Mouse (Mus musculus) olfactory bulb, adult 2 months (tissue): ENCODE data around the gene Rfc5. TPM values are rescaled to one million over a fixed set of nuclear protein-coding genes. Genes with fewer than 3 reads are reported as not detected.
"Not testable (repeated sequence)": the region's sequence is repeated elsewhere in the genome, so short reads cannot be mapped to it uniquely, and the experiment has no call there.

Experiments
- H3K27ac ChIP-seq: fragments of 200-500 bp; 2 replicates; pipeline ENCODE4 v1.5.1; 2012; ENCODE audit warnings: low read depth, low read length; ENCODE audit not compliant: insufficient read depth
- H3K4me1 ChIP-seq: fragments of 200-500 bp; 2 replicates; pipeline ENCODE4 v1.6.1; 2012; ENCODE audit warnings: low read length; ENCODE audit not compliant: control insufficient read depth, insufficient read depth
- H3K4me3 ChIP-seq: fragments of 200-500 bp; 2 replicates; pipeline ENCODE4 v1.5.1; 2012; ENCODE audit warnings: mild to moderate bottlenecking, low read depth, low read length, moderate library complexity; ENCODE audit not compliant: insufficient read depth
- CTCF ChIP-seq: fragments of 200-500 bp; IDR thresholded peaks from 2 replicates; pipeline ENCODE4 v1.5.1; 2012; ENCODE audit warnings: low read depth, mild to moderate bottlenecking, low read length, moderate library complexity; ENCODE audit not compliant: insufficient read depth
- POLR2A ChIP-seq: fragments of 200-500 bp; IDR thresholded peaks from 2 replicates; pipeline ENCODE4 v1.6.1; 2012; ENCODE audit warnings: mild to moderate bottlenecking, low read depth, low read length, moderate library complexity; ENCODE audit not compliant: insufficient read depth
- WGBS: fragments of 180-500 bp; shearing (Covaris S2); methylation state at CpG from one replicate; pipeline ENCODE4 v1.1.7; 2018; 5-methylcytosine and 5-hydroxymethylcytosine counted together
- polyA plus RNA-seq: library from polyadenylated mRNA; stranded (reverse); fragments of >200 nt; gene quantifications from 2 replicates; pipeline ENCODE4 v1.2.4, GENCODE M21; 2012; ENCODE audit warnings: low replicate concordance; ENCODE audit not compliant: missing spikeins, insufficient read depth, insufficient read length

Gene Rfc5
- polyA plus RNA-seq, 1 experiment, result not detected

DNA sequence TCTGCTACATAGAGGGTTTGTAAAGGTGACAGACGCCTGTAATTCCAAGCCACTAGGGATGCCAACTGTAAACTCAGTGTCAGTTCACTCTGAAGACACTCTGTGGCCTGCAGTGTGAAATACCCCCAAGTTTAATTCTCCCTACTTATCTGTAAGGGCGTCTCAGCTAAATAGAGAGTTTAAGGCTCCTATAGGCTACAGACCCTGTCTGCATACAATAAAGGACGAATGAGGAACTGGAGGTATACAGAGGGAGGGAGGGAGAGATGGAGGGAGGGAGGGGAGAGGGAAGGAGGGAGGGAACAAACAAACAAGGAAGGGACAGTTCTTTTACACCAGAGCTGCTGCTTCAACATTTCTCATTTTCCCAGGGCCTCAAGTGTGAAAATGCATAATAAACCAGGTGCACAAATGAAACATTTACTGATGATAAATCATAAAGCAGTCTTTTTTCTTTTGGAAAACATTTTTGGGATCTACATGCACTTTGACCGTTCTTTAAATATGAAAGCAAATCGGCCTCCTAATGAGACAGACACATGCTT, 43.3 kb downstream of the Rfc5 start:
- Histone ChIP-seq H3K27ac (no peak overlapping the region), H3K4me1 (0 out of 2 replicates have a peak, but pooled peaks cover 6% of the 10 kb centered on the region), H3K4me3 (no peak overlapping the region)
- WGBS, result 86% methylated on average over 5 of the region's 5 CpGs
- no peak for TF ChIP-seq CTCF
- no peak for TF ChIP-seq POLR2A

DNA sequence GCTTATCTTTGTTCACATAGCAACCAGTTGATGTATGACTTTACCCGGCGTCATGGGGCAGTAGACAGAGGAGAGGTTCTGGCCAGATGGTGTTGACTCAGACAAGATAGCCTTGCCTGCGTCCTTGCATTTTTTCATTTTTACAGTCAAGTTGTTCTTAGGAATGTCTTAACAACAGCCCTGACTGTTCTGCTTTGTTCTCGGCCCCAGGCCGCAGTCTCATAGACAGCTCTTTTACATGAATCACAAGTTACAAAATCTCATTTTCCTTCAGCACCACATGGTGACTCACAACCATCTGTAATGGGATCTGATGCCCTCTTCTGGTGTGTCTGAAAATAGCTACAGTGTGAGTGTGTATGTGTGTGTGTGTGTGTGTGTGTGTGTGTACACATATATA, 44.4 kb downstream of the Rfc5 start:
- not testable (repeated sequence) for H3K4me1 ChIP-seq, H3K4me3 ChIP-seq, H3K27ac ChIP-seq
- 77% methylated on average over 5 of the region's 5 CpGs for WGBS

DNA sequence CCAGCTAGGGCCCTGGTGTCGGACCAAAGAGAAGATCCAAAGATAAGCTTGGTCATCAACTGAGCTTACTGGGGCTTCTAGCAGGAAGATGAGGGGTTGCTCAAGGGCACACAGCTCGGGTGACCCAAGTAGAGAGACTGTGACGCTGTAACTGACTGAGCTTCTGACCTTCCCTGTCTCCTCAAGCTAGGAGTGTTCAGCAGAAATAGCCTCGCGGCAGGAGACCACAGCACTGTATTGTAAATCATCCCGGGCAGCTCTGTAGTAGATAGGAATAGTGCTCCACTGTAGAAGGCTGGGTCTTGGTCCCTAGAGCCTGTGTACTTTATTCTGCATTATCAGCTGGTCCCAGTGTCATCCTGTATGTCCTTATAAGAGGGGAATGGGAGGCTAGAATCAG, 47.0 kb downstream of the Rfc5 start:
- TF ChIP-seq CTCF, result no peak
- TF ChIP-seq POLR2A, result no peak
- no peak overlapping the region for H3K4me3 ChIP-seq
- 89% methylated on average over 6 of the region's 6 CpGs for WGBS
- H3K27ac ChIP-seq, result no peak overlapping the region
- 0 out of 2 replicates have a peak, but pooled peaks cover 3% of the 10 kb centered on the region for H3K4me1 ChIP-seq

DNA sequence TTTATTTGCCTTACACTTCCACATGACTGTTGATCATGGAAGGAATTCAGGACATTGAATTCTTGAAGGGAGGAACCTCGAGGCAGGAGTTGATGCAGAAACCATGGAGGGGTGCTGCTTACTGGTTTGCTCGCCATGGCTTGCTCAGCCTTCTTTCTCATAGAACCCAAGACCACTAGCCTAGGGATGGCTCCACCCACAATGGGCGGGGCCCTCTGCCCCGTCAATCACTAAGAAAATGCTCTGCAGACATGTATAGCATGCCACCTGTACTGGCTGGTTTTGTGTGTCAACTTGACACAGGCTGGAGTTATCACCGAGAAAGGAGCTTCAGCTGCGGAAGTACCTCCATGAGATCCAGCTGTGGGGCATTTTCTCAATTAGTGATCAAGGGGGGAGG, 48.8 kb downstream of the Rfc5 start:
- H3K4me3 ChIP-seq, result no peak overlapping the region
- TF ChIP-seq CTCF (no peak), POLR2A (no peak)
- WGBS, result 83% methylated on average over 6 of the region's 6 CpGs
- H3K4me1 ChIP-seq, result 0 out of 2 replicates have a peak, but pooled peaks cover 3% of the 10 kb centered on the region
- no peak overlapping the region for H3K27ac ChIP-seq

DNA sequence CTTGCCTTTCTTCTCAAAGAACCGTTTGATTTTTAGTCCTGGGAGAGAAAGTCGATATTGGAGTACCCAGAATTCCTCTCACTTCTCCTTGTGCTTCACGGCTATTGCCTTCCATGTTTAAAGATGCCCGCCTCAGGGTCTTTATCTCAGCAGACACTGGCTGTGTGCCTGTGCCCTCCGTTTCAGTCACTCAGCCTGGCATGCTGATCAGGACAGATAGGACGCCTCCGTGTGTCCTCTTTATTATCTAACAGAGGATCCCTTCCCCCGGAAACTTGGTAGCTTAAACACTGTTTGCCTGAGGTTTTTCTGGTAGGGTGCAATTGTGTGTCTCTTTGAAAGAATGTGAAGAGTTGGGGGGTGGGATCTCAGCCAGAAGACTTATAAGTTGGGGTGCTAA, 50.3 kb downstream of the Rfc5 start:
- 0 out of 2 replicates have a peak, but pooled peaks cover 3% of the 10 kb centered on the region for H3K4me1 ChIP-seq
- no peak overlapping the region for H3K27ac ChIP-seq
- TF ChIP-seq CTCF (no peak), POLR2A (no peak)
- 66% methylated on average over 8 of the region's 8 CpGs for WGBS
- no peak overlapping the region for H3K4me3 ChIP-seq

DNA sequence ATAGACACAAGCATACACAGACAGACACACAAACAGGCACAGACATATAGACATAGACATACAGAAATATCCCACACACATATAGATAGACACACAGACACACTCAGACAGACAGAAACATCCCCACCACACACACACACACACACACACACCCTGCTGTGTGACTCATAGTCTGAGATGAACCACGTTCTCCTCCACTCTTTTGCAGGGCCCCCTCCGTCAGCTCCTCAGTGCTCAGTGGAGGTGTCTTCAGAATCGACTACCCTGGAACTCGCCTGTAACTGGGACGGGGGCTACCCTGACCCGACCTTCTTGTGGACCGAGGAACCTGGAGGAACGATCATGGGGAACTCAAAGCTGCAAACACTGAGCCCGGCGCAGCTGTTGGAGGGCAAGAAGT, 50.8 kb downstream of the Rfc5 start:
- H3K4me1 ChIP-seq, result 0 out of 2 replicates have a peak, but pooled peaks cover 3% of the 10 kb centered on the region
- H3K4me3 ChIP-seq, result no peak overlapping the region
- no peak for TF ChIP-seq CTCF
- TF ChIP-seq POLR2A, result no peak
- WGBS, result 80% methylated on average over 10 of the region's 10 CpGs
- H3K27ac ChIP-seq, result no peak overlapping the region

DNA sequence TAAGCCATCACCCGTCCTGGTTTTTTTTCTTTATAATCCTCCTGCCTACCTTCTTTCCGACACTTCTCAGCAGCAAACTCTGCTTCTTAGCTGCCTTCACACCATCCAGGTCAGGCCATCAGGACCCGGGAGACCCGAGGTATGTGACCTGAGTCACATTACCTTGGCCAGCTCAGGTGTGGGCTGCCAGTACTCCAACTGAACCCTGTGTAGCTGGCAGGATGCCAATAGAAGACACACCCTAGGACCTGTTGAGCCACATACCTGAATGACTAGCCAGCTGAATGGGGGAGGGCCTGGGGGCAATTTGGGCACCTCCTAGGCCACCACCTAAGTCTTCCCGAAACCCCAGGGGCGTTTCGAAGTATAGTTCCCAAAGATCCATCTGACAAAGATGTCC, 58.4 kb downstream of the Rfc5 start:
- H3K4me3 ChIP-seq, result no peak overlapping the region
- TF ChIP-seq CTCF, result no peak
- TF ChIP-seq POLR2A, result no peak
- 96% methylated on average over 7 of the region's 7 CpGs for WGBS
- no peak overlapping the region for H3K27ac ChIP-seq
- H3K4me1 ChIP-seq, result no peaks in the 10 kb centered on the region

Other genes starting within 250 kb of the Rfc5 start
- not detected in 2 replicates for gene Pebp1, start 101.4 kb downstream of the Rfc5 start, polyA plus RNA-seq
- gene Vsig10, start 70.0 kb downstream of the Rfc5 start, polyA plus RNA-seq, result not detected in 2 replicates
- not detected in 2 replicates for gene Wsb2, start 31.7 kb downstream of the Rfc5 start, polyA plus RNA-seq
- gene Ksr2, start 25.0 kb upstream of the Rfc5 start, polyA plus RNA-seq, result 57.9 TPM in 1 of 2 replicates, not detected in the other